Mouse (Mus musculus) heart, adult 9 months (tissue): Measurements from ENCODE around the gene Oas1h.
"Not testable (repeated sequence)": the region's sequence is repeated elsewhere in the genome, so short reads cannot be mapped to it uniquely, and the experiment has no call there.

Experiments
- DNase-seq, 2 experiments: peaks; one replicate each; pipeline ENCODE4 v3.0.0; 2022; ENCODE audit warnings: low spot score in 2 of 2

Gene Oas1h

GRCm38 (mm10) chr5:120861121-120861520, at the start of gene Oas1h:
Gene Oas1h (plus strand): TSS chr5:120861421.
- no peak for DNase-seq

- DNase-seq = peak; percentile 90 to 92
Measured at GRCm38 (mm10) chr5:120811951-120812819, 49.0 kb upstream of the Oas1h start, which contains the start of gene Oas1c. Gene Oas1c (minus strand): TSS chr5:120812514.

- DNase-seq = no peak
Measured at GRCm38 (mm10) chr5:120813023-120813422, 48.2 kb upstream of the Oas1h start.

GRCm38 (mm10) chr5:120815949-120816348, 45.3 kb upstream of the Oas1h start:
- no peak for DNase-seq

- no peak for DNase-seq
Measured at GRCm38 (mm10) chr5:120818999-120819398, 42.2 kb upstream of the Oas1h start.

GRCm38 (mm10) chr5:120831031-120831430, 30.2 kb upstream of the Oas1h start:
- DNase-seq = no peak

GRCm38 (mm10) chr5:120833335-120834280, 27.6 kb upstream of the Oas1h start:
- no peak for DNase-seq

- DNase-seq = no peak
Measured at GRCm38 (mm10) chr5:120836731-120837585, 24.3 kb upstream of the Oas1h start.

- DNase-seq = peak in 1 of 2 experiments; percentile 18
Measured at GRCm38 (mm10) chr5:120844713-120845112, 16.5 kb upstream of the Oas1h start.

- no peak for DNase-seq
Measured at GRCm38 (mm10) chr5:120847067-120847466, 14.2 kb upstream of the Oas1h start, which contains the start of gene Oas1f. Gene Oas1f (plus strand): TSS chr5:120847367.

GRCm38 (mm10) chr5:120849601-120850136, 11.6 kb upstream of the Oas1h start:
- DNase-seq = no peak

GRCm38 (mm10) chr5:120859241-120859640, 2.0 kb upstream of the Oas1h start:
- no peak for DNase-seq

- DNase-seq = no peak
Measured at GRCm38 (mm10) chr5:120865336-120865860, 4.2 kb downstream of the Oas1h start.

- no peak for DNase-seq
Measured at GRCm38 (mm10) chr5:120869436-120870015, 8.3 kb downstream of the Oas1h start.

- DNase-seq = no peak
Measured at GRCm38 (mm10) chr5:120870081-120870480, 8.9 kb downstream of the Oas1h start.

- no peak for DNase-seq
Measured at GRCm38 (mm10) chr5:120870782-120871181, 9.6 kb downstream of the Oas1h start.

GRCm38 (mm10) chr5:120871469-120871868, 10.2 kb downstream of the Oas1h start:
- DNase-seq = no peak

- DNase-seq = not testable (repeated sequence)
Measured at GRCm38 (mm10) chr5:120876839-120877238, 15.6 kb downstream of the Oas1h start.

- not testable (repeated sequence) for DNase-seq
Measured at GRCm38 (mm10) chr5:120877407-120877806, 16.2 kb downstream of the Oas1h start.

- DNase-seq = not testable (repeated sequence)
Measured at GRCm38 (mm10) chr5:120878803-120879202, 17.6 kb downstream of the Oas1h start.
